Mouse (Mus musculus): Measurements from ENCODE around the gene Tubg2. TPM values are rescaled to one million over a fixed set of nuclear protein-coding genes. Genes with fewer than 3 reads are reported as not detected.
A peak's percentile ranks its signal among the peaks of the same experiment; 100 is the strongest.

The Tubg2 gene
- polyA plus RNA-seq, 1 experiment from 2014 or later = 6.6 TPM

- 18% methylated on average over 18 of the region's 19 CpGs for WGBS
- Histone ChIP-seq H3K4me3 (ENCODE audit: low read depth, low read length) (peak overlapping the region; percentile 27), H3K27me3 (replicated peaks; ENCODE audit: control insufficient read depth, insufficient read depth, low read length) (peaks cover 5% of the 10 kb centered on the region; the same call in 1 of the 2 replicates), H3K4me2 (ENCODE audit: low read depth, low read length) (peak overlapping the region; percentile 58), H3K9ac (ENCODE audit: low read depth, low read length) (peak overlapping the region; percentile 49), H3K27ac (replicated peaks; ENCODE audit: low read depth, low read length) (no peak overlapping the region), H3K9me3 (ENCODE audit: control insufficient read depth, low read length) (no peaks in the 10 kb centered on the region), H3K4me1 (ENCODE audit: control insufficient read depth, insufficient read depth, low read length) (peaks cover 9% of the 10 kb centered on the region), H3K36me3 (ENCODE audit: control insufficient read depth, insufficient read depth, low read length) (no peaks in the 10 kb centered on the region)
- DNase-seq (ENCODE audit: low spot score) = peak; percentile 71
- peak; percentile 74 for ATAC-seq (ENCODE audit: low read depth)
These were observed 12.1 kb upstream of the Tubg2 start for GRCm38 (mm10) chr11:101143338-101144225.

- Histone ChIP-seq H3K4me1 (ENCODE audit: control insufficient read depth, insufficient read depth, low read length) (peaks cover 17% of the 10 kb centered on the region), H3K4me3 (ENCODE audit: low read depth, low read length) (no peak overlapping the region), H3K4me2 (ENCODE audit: low read depth, low read length) (no peak overlapping the region), H3K27ac (replicated peaks; ENCODE audit: low read depth, low read length) (no peak overlapping the region), H3K9ac (ENCODE audit: low read depth, low read length) (no peak overlapping the region), H3K27me3 (replicated peaks; ENCODE audit: control insufficient read depth, insufficient read depth, low read length) (no peaks in the 10 kb centered on the region), H3K36me3 (ENCODE audit: control insufficient read depth, insufficient read depth, low read length) (no peaks in the 10 kb centered on the region), H3K9me3 (ENCODE audit: control insufficient read depth, low read length) (no peaks in the 10 kb centered on the region)
- 32% methylated on average over 10 of the region's 10 CpGs for WGBS
- ATAC-seq (ENCODE audit: low read depth) (no peak), DNase-seq (ENCODE audit: low spot score) (no peak)
These were observed 9.3 kb upstream of the Tubg2 start for GRCm38 (mm10) chr11:101146377-101146776.

GRCm38 (mm10) chr11:101148751-101149150, 7.0 kb upstream of the Tubg2 start:
- Histone ChIP-seq H3K27me3 (replicated peaks; ENCODE audit: control insufficient read depth, insufficient read depth, low read length) (no peaks in the 10 kb centered on the region), H3K4me2 (ENCODE audit: low read depth, low read length) (peak overlapping the region; percentile 25), H3K4me3 (ENCODE audit: low read depth, low read length) (no peak overlapping the region), H3K9ac (ENCODE audit: low read depth, low read length) (peak overlapping the region; percentile 15; the same call in 1 of the 2 replicates), H3K36me3 (ENCODE audit: control insufficient read depth, insufficient read depth, low read length) (no peaks in the 10 kb centered on the region), H3K9me3 (ENCODE audit: control insufficient read depth, low read length) (no peaks in the 10 kb centered on the region), H3K27ac (replicated peaks; ENCODE audit: low read depth, low read length) (peak overlapping the region; percentile 89), H3K4me1 (ENCODE audit: control insufficient read depth, insufficient read depth, low read length) (peaks cover 16% of the 10 kb centered on the region)
- DNase-seq (ENCODE audit: low spot score) (no peak), ATAC-seq (ENCODE audit: low read depth) (peak; percentile 7; the same call in 1 of the 2 replicates)
- 52% methylated on average over 10 of the region's 10 CpGs for WGBS

- Histone ChIP-seq H3K4me3 (ENCODE audit: low read depth, low read length) (no peak overlapping the region), H3K27ac (replicated peaks; ENCODE audit: low read depth, low read length) (peak overlapping the region; percentile 89), H3K9ac (ENCODE audit: low read depth, low read length) (peak overlapping the region; percentile 15; the same call in 1 of the 2 replicates), H3K4me2 (ENCODE audit: low read depth, low read length) (peak overlapping the region; percentile 25), H3K4me1 (ENCODE audit: control insufficient read depth, insufficient read depth, low read length) (peaks cover 14% of the 10 kb centered on the region), H3K9me3 (ENCODE audit: control insufficient read depth, low read length) (no peaks in the 10 kb centered on the region), H3K36me3 (ENCODE audit: control insufficient read depth, insufficient read depth, low read length) (no peaks in the 10 kb centered on the region), H3K27me3 (replicated peaks; ENCODE audit: control insufficient read depth, insufficient read depth, low read length) (no peaks in the 10 kb centered on the region)
- peak; percentile 87 for DNase-seq (ENCODE audit: low spot score)
- WGBS = 14% methylated on average over 9 of the region's 9 CpGs
- peak; percentile 76 for ATAC-seq (ENCODE audit: low read depth)
These were observed 6.3 kb upstream of the Tubg2 start for GRCm38 (mm10) chr11:101149178-101150105.

- H3K4me1 ChIP-seq (ENCODE audit: control insufficient read depth, insufficient read depth, low read length) = peaks cover 14% of the 10 kb centered on the region
- no peaks in the 10 kb centered on the region for H3K36me3 ChIP-seq (ENCODE audit: control insufficient read depth, insufficient read depth, low read length)
- H3K9ac ChIP-seq (ENCODE audit: low read depth, low read length) = no peak overlapping the region
- no peak overlapping the region for H3K4me3 ChIP-seq (ENCODE audit: low read depth, low read length)
- ATAC-seq (ENCODE audit: low read depth) = no peak
- H3K4me2 ChIP-seq (ENCODE audit: low read depth, low read length) = no peak overlapping the region
- no peaks in the 10 kb centered on the region for H3K9me3 ChIP-seq (ENCODE audit: control insufficient read depth, low read length)
- H3K27me3 ChIP-seq (replicated peaks; ENCODE audit: control insufficient read depth, insufficient read depth, low read length) = no peaks in the 10 kb centered on the region
- no peak for DNase-seq (ENCODE audit: low spot score)
- WGBS = 60% methylated on average over 2 of the region's 2 CpGs
- H3K27ac ChIP-seq (replicated peaks; ENCODE audit: low read depth, low read length) = no peak overlapping the region
These were observed 4.6 kb upstream of the Tubg2 start for GRCm38 (mm10) chr11:101151063-101151462.

GRCm38 (mm10) chr11:101152825-101153224, 2.9 kb upstream of the Tubg2 start:
- Histone ChIP-seq H3K4me1 (ENCODE audit: control insufficient read depth, insufficient read depth, low read length) (peaks cover 18% of the 10 kb centered on the region), H3K9ac (ENCODE audit: low read depth, low read length) (no peak overlapping the region), H3K27me3 (replicated peaks; ENCODE audit: control insufficient read depth, insufficient read depth, low read length) (no peaks in the 10 kb centered on the region), H3K4me2 (ENCODE audit: low read depth, low read length) (no peak overlapping the region), H3K27ac (replicated peaks; ENCODE audit: low read depth, low read length) (no peak overlapping the region), H3K9me3 (ENCODE audit: control insufficient read depth, low read length) (no peaks in the 10 kb centered on the region), H3K36me3 (ENCODE audit: control insufficient read depth, insufficient read depth, low read length) (no peaks in the 10 kb centered on the region), H3K4me3 (ENCODE audit: low read depth, low read length) (no peak overlapping the region)
- 75% methylated on average over 1 of the region's 1 CpGs for WGBS
- DNase-seq (ENCODE audit: low spot score) = no peak
- ATAC-seq (ENCODE audit: low read depth) = no peak

GRCm38 (mm10) chr11:101154648-101155047, 1.1 kb upstream of the Tubg2 start:
- Histone ChIP-seq H3K9me3 (ENCODE audit: control insufficient read depth, low read length) (no peaks in the 10 kb centered on the region), H3K4me3 (ENCODE audit: low read depth, low read length) (no peak overlapping the region), H3K4me1 (ENCODE audit: control insufficient read depth, insufficient read depth, low read length) (peaks cover 6% of the 10 kb centered on the region), H3K36me3 (ENCODE audit: control insufficient read depth, insufficient read depth, low read length) (no peaks in the 10 kb centered on the region), H3K9ac (ENCODE audit: low read depth, low read length) (no peak overlapping the region), H3K27me3 (replicated peaks; ENCODE audit: control insufficient read depth, insufficient read depth, low read length) (no peaks in the 10 kb centered on the region), H3K27ac (replicated peaks; ENCODE audit: low read depth, low read length) (no peak overlapping the region), H3K4me2 (ENCODE audit: low read depth, low read length) (no peak overlapping the region)
- DNase-seq (ENCODE audit: low spot score) (no peak), ATAC-seq (ENCODE audit: low read depth) (no peak)

GRCm38 (mm10) chr11:101155151-101155550, 556 bp upstream of the Tubg2 start:
- H3K9ac ChIP-seq (ENCODE audit: low read depth, low read length) = no peak overlapping the region
- ATAC-seq (ENCODE audit: low read depth) (no peak), DNase-seq (ENCODE audit: low spot score) (no peak)
- H3K4me1 ChIP-seq (ENCODE audit: control insufficient read depth, insufficient read depth, low read length) = peaks cover 4% of the 10 kb centered on the region; the same call in 1 of the 2 replicates
- H3K27ac ChIP-seq (replicated peaks; ENCODE audit: low read depth, low read length) = no peak overlapping the region
- no peak overlapping the region for H3K4me3 ChIP-seq (ENCODE audit: low read depth, low read length)
- H3K9me3 ChIP-seq (ENCODE audit: control insufficient read depth, low read length) = no peaks in the 10 kb centered on the region
- H3K4me2 ChIP-seq (ENCODE audit: low read depth, low read length) = peak overlapping the region; percentile 63; the same call in 1 of the 2 replicates
- no peaks in the 10 kb centered on the region for H3K36me3 ChIP-seq (ENCODE audit: control insufficient read depth, insufficient read depth, low read length)
- H3K27me3 ChIP-seq (replicated peaks; ENCODE audit: control insufficient read depth, insufficient read depth, low read length) = no peaks in the 10 kb centered on the region
- 75% methylated on average over 6 of the region's 6 CpGs for WGBS
